Mouse (Mus musculus) ES-E14 (cell line): ENCODE results near the gene Dand5.

Experiments
- CHD2 ChIP-seq: IDR thresholded peaks from 2 replicates; pipeline ENCODE4 v1.6.1; 2014; ENCODE audit warnings: mild to moderate bottlenecking, low read depth, low read length, inconsistent platforms
- MAFK ChIP-seq: IDR thresholded peaks from 2 replicates; pipeline ENCODE4 v1.6.1; 2014; ENCODE audit warnings: mild to moderate bottlenecking, low read depth, low read length, inconsistent platforms; ENCODE audit not compliant: insufficient read depth
- ZC3H11A ChIP-seq: IDR thresholded peaks from 2 replicates; pipeline ENCODE4 v1.6.1; 2012; ENCODE audit warnings: low read depth, mild to moderate bottlenecking, inconsistent platforms, low read length, borderline replicate concordance
- ZNF384 ChIP-seq: IDR thresholded peaks from 2 replicates; pipeline ENCODE4 v1.6.1; 2012; ENCODE audit warnings: low read depth, low read length, inconsistent platforms

DNA sequence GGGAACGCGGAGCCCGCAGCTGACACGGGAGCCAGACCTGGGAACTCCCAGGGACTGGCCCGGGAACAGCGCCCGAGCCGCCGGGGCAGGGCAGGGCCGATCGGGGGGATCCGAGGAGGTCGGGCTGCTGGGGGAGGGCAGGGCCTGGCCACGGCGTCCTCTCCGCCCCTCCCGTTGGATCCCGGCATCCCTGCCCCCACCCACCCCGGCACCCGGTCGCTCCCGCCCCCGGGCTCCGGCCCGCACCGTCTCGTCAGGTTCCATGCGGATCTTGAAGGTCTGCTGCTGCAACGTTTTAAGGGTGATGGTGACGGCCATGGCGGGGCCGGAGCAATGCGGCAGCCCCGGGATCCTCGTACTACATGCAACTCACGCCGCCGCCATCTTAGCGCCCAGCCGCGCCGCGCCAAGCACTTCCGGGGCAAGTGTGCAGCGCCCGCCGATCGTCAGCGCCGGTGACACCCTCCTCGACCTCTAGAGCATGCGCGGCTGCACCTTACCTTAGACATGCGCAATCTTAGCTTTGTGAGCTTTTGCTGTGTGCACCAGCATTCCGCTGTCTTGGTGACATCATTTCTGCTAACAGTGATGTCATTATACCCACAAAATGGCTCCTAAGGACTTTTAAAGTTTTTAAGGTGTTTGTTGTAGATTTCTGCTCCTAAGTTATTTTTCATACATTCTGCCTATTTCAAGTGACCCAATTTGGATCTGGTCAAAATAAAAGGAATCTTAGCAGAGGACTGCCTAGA is 17.8 kb upstream of the Dand5 start, which contains the start of gene Rad23a:
- TF ChIP-seq CHD2 (peak; percentile 64), MAFK (no peak), ZC3H11A (no peak), ZNF384 (no peak)
